Mouse (Mus musculus): ENCODE measurements around the gene Myh11. TPM values are rescaled to one million over a fixed set of nuclear protein-coding genes. Genes with fewer than 3 reads are reported as not detected.

Gene Myh11
- polyA plus RNA-seq, 1 experiment from 2014 or later: 1.9 TPM

- Histone ChIP-seq H3K4me2 (no peak overlapping the region), H3K4me3 (no peak overlapping the region), H3K36me3 (no peaks in the 10 kb centered on the region), H3K9ac (no peak overlapping the region), H3K27ac (no peak overlapping the region), H3K4me1 (no peaks in the 10 kb centered on the region), H3K9me3 (no peaks in the 10 kb centered on the region), H3K27me3 (no peaks in the 10 kb centered on the region)
- no peak for ATAC-seq (ENCODE audit: insufficient number of reproducible peaks, low FRiP score, low TSS enrichment, low read depth)
- 70% methylated on average over 2 of the region's 2 CpGs for WGBS
Observed at GRCm38 (mm10) chr16:14264504-14264903, 26.7 kb downstream of the Myh11 start.

- 76% methylated on average over 6 of the region's 6 CpGs for WGBS
- ATAC-seq (ENCODE audit: insufficient number of reproducible peaks, low FRiP score, low TSS enrichment, low read depth): no peak
- no peak overlapping the region for H3K27ac ChIP-seq
Observed at GRCm38 (mm10) chr16:14263241-14263640, 27.9 kb downstream of the Myh11 start.

GRCm38 (mm10) chr16:14262410-14262809, 28.8 kb downstream of the Myh11 start:
- WGBS: 81% methylated on average over 1 of the region's 1 CpGs
- no peak for ATAC-seq (ENCODE audit: insufficient number of reproducible peaks, low FRiP score, low TSS enrichment, low read depth)
- no peaks in the 10 kb centered on the region for H3K4me1 ChIP-seq
- no peak overlapping the region for H3K4me3 ChIP-seq
- no peak overlapping the region for H3K27ac ChIP-seq
- no peaks in the 10 kb centered on the region for H3K9me3 ChIP-seq
- H3K27me3 ChIP-seq: no peaks in the 10 kb centered on the region
- no peak overlapping the region for H3K4me2 ChIP-seq
- H3K9ac ChIP-seq: no peak overlapping the region
- H3K36me3 ChIP-seq: no peaks in the 10 kb centered on the region

More at GRCm38 (mm10) chr16:14263241-14263640, 27.9 kb downstream of the Myh11 start:
- Histone ChIP-seq H3K9ac (no peak overlapping the region), H3K9me3 (no peaks in the 10 kb centered on the region), H3K4me1 (no peaks in the 10 kb centered on the region), H3K4me2 (no peak overlapping the region), H3K36me3 (no peaks in the 10 kb centered on the region), H3K4me3 (no peak overlapping the region), H3K27me3 (no peaks in the 10 kb centered on the region)

GRCm38 (mm10) chr16:14258856-14259255, 32.3 kb downstream of the Myh11 start:
- no peak overlapping the region for H3K4me2 ChIP-seq
- H3K27ac ChIP-seq: no peak overlapping the region
- H3K9me3 ChIP-seq: no peaks in the 10 kb centered on the region
- no peak for ATAC-seq (ENCODE audit: insufficient number of reproducible peaks, low FRiP score, low TSS enrichment, low read depth)
- no peaks in the 10 kb centered on the region for H3K27me3 ChIP-seq
- no peak overlapping the region for H3K9ac ChIP-seq
- WGBS: 21% methylated on average over 2 of the region's 2 CpGs
- H3K4me1 ChIP-seq: no peaks in the 10 kb centered on the region
- H3K4me3 ChIP-seq: no peak overlapping the region
- no peaks in the 10 kb centered on the region for H3K36me3 ChIP-seq

- Histone ChIP-seq H3K4me3 (no peak overlapping the region), H3K4me1 (no peaks in the 10 kb centered on the region), H3K27me3 (no peaks in the 10 kb centered on the region), H3K9me3 (no peaks in the 10 kb centered on the region), H3K36me3 (no peaks in the 10 kb centered on the region), H3K9ac (no peak overlapping the region), H3K27ac (no peak overlapping the region), H3K4me2 (no peak overlapping the region)
- 74% methylated on average over 3 of the region's 3 CpGs for WGBS
- no peak for ATAC-seq (ENCODE audit: insufficient number of reproducible peaks, low FRiP score, low TSS enrichment, low read depth)
Observed at GRCm38 (mm10) chr16:14253586-14253985, 37.6 kb downstream of the Myh11 start.

- Histone ChIP-seq H3K4me3 (no peak overlapping the region), H3K27me3 (no peaks in the 10 kb centered on the region), H3K9ac (no peak overlapping the region), H3K9me3 (no peaks in the 10 kb centered on the region), H3K36me3 (no peaks in the 10 kb centered on the region), H3K4me1 (no peaks in the 10 kb centered on the region), H3K27ac (no peak overlapping the region), H3K4me2 (no peak overlapping the region)
- no peak for ATAC-seq (ENCODE audit: insufficient number of reproducible peaks, low FRiP score, low TSS enrichment, low read depth)
- WGBS: 88% methylated on average over 4 of the region's 4 CpGs
Observed at GRCm38 (mm10) chr16:14252877-14253276, 38.3 kb downstream of the Myh11 start.

GRCm38 (mm10) chr16:14249913-14250312, 41.3 kb downstream of the Myh11 start:
- Histone ChIP-seq H3K9me3 (no peaks in the 10 kb centered on the region), H3K27ac (no peak overlapping the region), H3K36me3 (no peaks in the 10 kb centered on the region), H3K9ac (no peak overlapping the region), H3K4me2 (no peak overlapping the region), H3K27me3 (no peaks in the 10 kb centered on the region), H3K4me1 (no peaks in the 10 kb centered on the region), H3K4me3 (no peak overlapping the region)
- whole genome bisulfite sequencing: 66% methylated on average over 1 of the region's 1 CpGs
- no peak for ATAC-seq (ENCODE audit: insufficient number of reproducible peaks, low FRiP score, low TSS enrichment, low read depth)

- Histone ChIP-seq H3K27ac (no peak overlapping the region), H3K4me1 (no peaks in the 10 kb centered on the region), H3K27me3 (no peaks in the 10 kb centered on the region), H3K4me3 (no peak overlapping the region), H3K9ac (no peak overlapping the region), H3K4me2 (no peak overlapping the region), H3K9me3 (no peaks in the 10 kb centered on the region), H3K36me3 (no peaks in the 10 kb centered on the region)
- WGBS: 36% methylated on average over 2 of the region's 2 CpGs
- ATAC-seq (ENCODE audit: insufficient number of reproducible peaks, low FRiP score, low TSS enrichment, low read depth): no peak
Observed at GRCm38 (mm10) chr16:14242553-14242952, 48.6 kb downstream of the Myh11 start.

- no peak overlapping the region for H3K4me2 ChIP-seq
- no peaks in the 10 kb centered on the region for H3K27me3 ChIP-seq
- no peak for ATAC-seq (ENCODE audit: insufficient number of reproducible peaks, low FRiP score, low TSS enrichment, low read depth)
Observed at GRCm38 (mm10) chr16:14242059-14242458, 49.1 kb downstream of the Myh11 start.

GRCm38 (mm10) chr16:14237100-14237723, 54.0 kb downstream of the Myh11 start:
- no peaks in the 10 kb centered on the region for H3K36me3 ChIP-seq
- no peak for ATAC-seq (ENCODE audit: insufficient number of reproducible peaks, low FRiP score, low TSS enrichment, low read depth)
- no peak overlapping the region for H3K27ac ChIP-seq
- H3K9ac ChIP-seq: no peak overlapping the region
- no peaks in the 10 kb centered on the region for H3K9me3 ChIP-seq
- H3K4me3 ChIP-seq: no peak overlapping the region
- 17% methylated on average over 6 of the region's 6 CpGs for WGBS
- H3K27me3 ChIP-seq: no peaks in the 10 kb centered on the region
- no peaks in the 10 kb centered on the region for H3K4me1 ChIP-seq
- no peak overlapping the region for H3K4me2 ChIP-seq

More at GRCm38 (mm10) chr16:14242059-14242458, 49.1 kb downstream of the Myh11 start:
- Histone ChIP-seq H3K4me3 (no peak overlapping the region), H3K9ac (no peak overlapping the region), H3K4me1 (no peaks in the 10 kb centered on the region), H3K36me3 (no peaks in the 10 kb centered on the region), H3K27ac (no peak overlapping the region), H3K9me3 (no peaks in the 10 kb centered on the region)
- 68% methylated on average over 3 of the region's 3 CpGs for WGBS

GRCm38 (mm10) chr16:14215156-14215555, 76.0 kb downstream of the Myh11 start:
- H3K27me3 ChIP-seq: no peaks in the 10 kb centered on the region
- ATAC-seq (ENCODE audit: insufficient number of reproducible peaks, low FRiP score, low TSS enrichment, low read depth): no peak
- no peaks in the 10 kb centered on the region for H3K36me3 ChIP-seq
- WGBS: 79% methylated on average over 3 of the region's 3 CpGs
- H3K4me3 ChIP-seq: no peak overlapping the region
- no peak overlapping the region for H3K27ac ChIP-seq
- no peak overlapping the region for H3K4me2 ChIP-seq
- no peaks in the 10 kb centered on the region for H3K9me3 ChIP-seq
- no peak overlapping the region for H3K9ac ChIP-seq
- no peaks in the 10 kb centered on the region for H3K4me1 ChIP-seq

GRCm38 (mm10) chr16:14198798-14199197, 92.4 kb downstream of the Myh11 start:
- ATAC-seq (ENCODE audit: insufficient number of reproducible peaks, low FRiP score, low TSS enrichment, low read depth): no peak
- Histone ChIP-seq H3K4me1 (no peaks in the 10 kb centered on the region), H3K27ac (no peak overlapping the region), H3K9ac (no peak overlapping the region), H3K4me2 (no peak overlapping the region), H3K36me3 (no peaks in the 10 kb centered on the region; the same call in 1 of the 2 replicates), H3K9me3 (no peaks in the 10 kb centered on the region), H3K27me3 (no peaks in the 10 kb centered on the region), H3K4me3 (no peak overlapping the region)
- WGBS: 73% methylated on average over 4 of the region's 4 CpGs

GRCm38 (mm10) chr16:14195427-14195826, 95.7 kb downstream of the Myh11 start:
- H3K36me3 ChIP-seq: peaks cover 27% of the 10 kb centered on the region
- H3K4me2 ChIP-seq: no peak overlapping the region
- 34% methylated on average over 1 of the region's 1 CpGs for WGBS
- H3K27ac ChIP-seq: no peak overlapping the region
- no peaks in the 10 kb centered on the region for H3K4me1 ChIP-seq
- H3K4me3 ChIP-seq: no peak overlapping the region
- H3K9ac ChIP-seq: no peak overlapping the region
- H3K27me3 ChIP-seq: no peaks in the 10 kb centered on the region
- no peak for ATAC-seq (ENCODE audit: insufficient number of reproducible peaks, low FRiP score, low TSS enrichment, low read depth)
- no peaks in the 10 kb centered on the region for H3K9me3 ChIP-seq
